Mouse (Mus musculus) heart, postnatal 25 days (tissue): Measurements from ENCODE around the gene Wbp2nl. TPM values are rescaled to one million over a fixed set of nuclear protein-coding genes. Genes with fewer than 3 reads are reported as not detected.

ENCODE experiments used
- DNase-seq: peaks from one replicate; pipeline ENCODE4 v3.0.0; 2022; ENCODE audit warnings: low spot score
- intact Hi-C: fragments of 180-260 bp; cut with DNase I; formaldehyde crosslinking; loops from one replicate; pipeline ENCODE4 v1.15.1; 2025
- total RNA-seq, 2 experiments: library from RNA; stranded (reverse); gene quantifications; 2 replicates each; pipeline ENCODE4 v1.2.3; 2021

Gene Wbp2nl
- total RNA-seq, result not detected

DNA sequence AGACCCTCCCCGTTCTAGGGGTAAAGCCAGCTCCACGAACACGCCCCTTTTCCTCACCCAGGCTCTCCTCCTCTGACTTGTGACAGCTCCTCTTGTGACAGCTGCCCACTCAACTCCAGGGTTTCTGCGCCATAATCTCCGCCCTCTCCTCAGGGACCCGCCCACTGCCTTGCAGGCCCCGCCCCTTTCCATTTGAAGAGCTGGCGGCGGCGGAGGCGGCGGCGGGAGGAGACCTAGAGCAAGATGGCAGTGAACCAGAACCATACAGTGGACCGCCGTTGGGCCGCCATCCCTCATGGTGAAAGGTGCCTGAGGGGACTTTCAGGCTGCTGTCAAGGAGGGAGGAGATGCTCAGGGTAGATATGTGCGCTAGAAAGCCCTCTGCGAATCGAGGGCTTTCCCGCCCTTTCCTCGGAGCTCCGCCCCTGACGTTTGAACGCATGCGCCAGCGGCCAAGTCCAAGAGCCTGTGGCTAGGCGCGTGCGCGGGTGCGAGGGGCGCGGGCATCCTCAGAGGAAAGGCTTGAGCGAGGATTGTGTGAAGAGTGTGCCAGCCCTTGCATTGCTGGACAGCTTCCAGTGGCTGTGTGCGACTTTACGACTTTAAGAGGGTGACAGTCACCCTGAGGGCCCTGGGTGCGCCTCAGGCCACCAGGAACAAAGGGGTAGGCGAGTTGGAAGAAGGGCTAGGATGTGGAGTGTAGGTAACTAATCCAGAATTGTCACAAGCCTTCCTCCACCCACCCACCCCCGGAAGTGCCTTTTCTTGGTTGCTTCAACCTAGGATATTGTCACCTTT lies at the start of gene Wbp2nl:
TSS of gene Wbp2nl (plus strand) at position 191 of the 798 bp plus-strand sequence.
- intact Hi-C loops, result no loop called here
- no peak for DNase-seq

- no peak for DNase-seq
- intact Hi-C loops, result no loop called here
These were observed 47.2 kb upstream of the Wbp2nl start for GRCm38 (mm10) chr15:82251579-82251978.

DNA sequence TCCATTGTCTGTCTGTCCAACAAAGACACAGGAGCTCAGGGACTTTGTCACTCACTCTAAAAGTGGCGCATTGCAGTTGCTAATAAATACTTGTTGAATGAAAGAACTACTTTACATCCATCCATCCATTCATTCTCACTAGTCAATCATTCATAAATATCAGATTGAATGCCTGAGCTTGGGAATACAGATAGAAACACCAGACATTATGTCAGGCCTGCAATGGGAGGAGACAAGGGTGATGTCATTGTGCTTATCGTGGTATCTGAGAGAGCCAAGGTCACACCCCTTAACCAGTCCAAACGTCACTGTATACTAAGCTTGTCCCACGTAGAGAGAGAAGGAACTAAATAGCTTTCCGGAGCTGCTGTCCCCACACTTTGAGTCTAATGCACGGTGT lies 46.7 kb upstream of the Wbp2nl start, which contains the start of gene 1500009C09Rik:
TSS of gene 1500009C09Rik (plus strand) at position 301 of the 400 bp plus-strand sequence.
- no peak for DNase-seq
- intact Hi-C loops, result no loop called here

DNA sequence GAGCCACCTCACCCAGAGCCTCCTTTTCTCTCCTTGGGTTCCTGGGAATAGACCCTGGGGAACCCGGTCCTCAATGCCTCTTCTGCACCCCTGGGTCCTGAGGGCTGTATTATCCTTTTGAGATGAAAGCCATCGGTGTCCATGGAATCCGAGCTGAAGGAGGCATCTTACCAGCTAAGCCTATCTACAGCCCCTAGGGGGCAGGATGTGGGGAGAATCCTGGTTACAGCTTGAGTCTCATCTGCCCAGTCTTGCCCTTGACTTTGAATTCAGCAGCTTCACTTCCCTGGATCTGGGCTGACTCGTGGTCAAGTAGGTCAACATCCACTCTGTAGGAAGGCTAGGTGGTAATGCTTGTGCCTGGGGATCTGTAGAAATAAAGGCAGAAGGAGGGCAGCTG lies 43.5 kb upstream of the Wbp2nl start:
- intact Hi-C loops, result no loop called here
- DNase-seq, result no peak

GRCm38 (mm10) chr15:82255944-82256383 lies 42.8 kb upstream of the Wbp2nl start:
- intact Hi-C loops, result no loop called here
- DNase-seq, result no peak

DNA sequence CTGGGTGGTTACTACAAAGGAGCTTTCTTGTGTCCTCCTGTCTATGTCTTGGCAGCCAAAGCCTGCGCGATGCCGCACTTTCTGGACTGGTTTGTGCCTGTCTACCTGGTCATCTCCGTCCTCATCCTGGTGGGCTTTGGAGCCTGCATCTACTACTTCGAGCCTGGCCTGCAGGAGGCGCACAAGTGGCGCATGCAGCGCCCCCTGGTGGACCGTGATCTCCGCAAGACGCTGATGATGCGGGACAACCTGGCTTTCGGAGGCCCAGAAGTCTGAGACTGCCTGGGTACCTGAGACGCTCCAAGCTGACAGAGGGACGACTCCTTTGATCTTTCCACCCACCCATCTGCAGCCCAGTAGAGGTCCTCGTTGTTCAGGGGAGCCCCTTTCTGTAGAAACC lies 39.2 kb upstream of the Wbp2nl start:
- intact Hi-C loops, result no loop called here
- DNase-seq, result no peak

GRCm38 (mm10) chr15:82266356-82266755 lies 32.4 kb upstream of the Wbp2nl start:
- intact Hi-C loops, result loop anchor here (1.0 to 10.0 kb wide), 2 partner anchors 151 to 538 kb away; no protein-coding TSS in a partner anchor
- no peak for DNase-seq

- intact Hi-C loops, result loop anchor here (10.0 kb wide), 1 partner anchor 537 kb away; no protein-coding TSS in a partner anchor
- no peak for DNase-seq
These were observed 30.6 kb upstream of the Wbp2nl start for GRCm38 (mm10) chr15:82268185-82268584.

- no peak for DNase-seq
- intact Hi-C loops, result loop anchor here (10.0 kb wide), 1 partner anchor 536 kb away; no protein-coding TSS in a partner anchor
These were observed 30.0 kb upstream of the Wbp2nl start for GRCm38 (mm10) chr15:82268783-82269182.

DNA sequence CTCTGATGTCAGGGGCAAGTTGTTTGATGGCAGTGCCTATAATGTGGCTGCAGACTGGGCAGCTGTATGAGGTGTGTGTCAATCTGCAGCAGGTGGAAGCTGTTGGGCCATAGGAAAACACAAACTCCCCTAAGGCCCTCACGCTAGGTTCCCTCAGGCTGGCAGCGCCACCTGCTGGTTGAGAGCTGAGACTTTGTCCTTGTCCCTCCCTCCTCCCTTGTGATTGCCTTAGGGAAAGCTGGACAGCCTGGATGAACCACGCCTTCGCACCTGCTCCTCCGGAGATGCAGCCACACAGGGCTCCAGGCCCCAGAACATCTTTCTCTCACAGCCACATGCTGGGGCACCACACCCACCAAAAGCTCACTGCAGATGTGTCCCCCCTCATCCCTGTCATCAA lies 27.6 kb upstream of the Wbp2nl start:
- DNase-seq, result no peak
- intact Hi-C loops, result no loop called here

GRCm38 (mm10) chr15:82272295-82272694 lies 26.5 kb upstream of the Wbp2nl start:
- intact Hi-C loops, result no loop called here
- no peak for DNase-seq

GRCm38 (mm10) chr15:82274593-82274926 lies 24.2 kb upstream of the Wbp2nl start, which contains the start of gene Sept3:
Gene Sept3 (plus strand): TSS chr15:82274893.
- DNase-seq, result no peak
- intact Hi-C loops, result no loop called here

GRCm38 (mm10) chr15:82274927-82275901 lies 23.5 kb upstream of the Wbp2nl start:
- intact Hi-C loops, result no loop called here
- DNase-seq, result no peak

DNA sequence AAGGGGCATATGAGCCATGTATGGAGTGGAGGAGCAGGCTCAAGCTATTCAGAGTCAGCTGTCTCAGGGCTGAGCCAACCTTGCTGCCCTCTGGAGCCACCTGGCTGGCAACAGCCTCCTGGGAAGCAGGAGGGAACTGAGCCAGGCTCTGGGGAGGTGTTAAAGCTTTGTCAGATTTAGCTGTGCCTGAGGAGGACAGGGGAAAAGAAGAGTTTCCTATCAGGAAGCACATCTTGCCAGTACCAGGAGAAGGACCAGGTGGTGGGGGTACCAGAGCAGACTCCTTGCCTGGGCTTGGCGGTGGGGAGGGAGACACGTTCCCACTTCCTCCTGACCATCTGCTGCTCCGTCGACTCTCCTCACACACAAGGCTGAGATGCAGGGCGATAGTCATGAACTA lies 21.2 kb upstream of the Wbp2nl start:
- intact Hi-C loops, result no loop called here
- no peak for DNase-seq

DNA sequence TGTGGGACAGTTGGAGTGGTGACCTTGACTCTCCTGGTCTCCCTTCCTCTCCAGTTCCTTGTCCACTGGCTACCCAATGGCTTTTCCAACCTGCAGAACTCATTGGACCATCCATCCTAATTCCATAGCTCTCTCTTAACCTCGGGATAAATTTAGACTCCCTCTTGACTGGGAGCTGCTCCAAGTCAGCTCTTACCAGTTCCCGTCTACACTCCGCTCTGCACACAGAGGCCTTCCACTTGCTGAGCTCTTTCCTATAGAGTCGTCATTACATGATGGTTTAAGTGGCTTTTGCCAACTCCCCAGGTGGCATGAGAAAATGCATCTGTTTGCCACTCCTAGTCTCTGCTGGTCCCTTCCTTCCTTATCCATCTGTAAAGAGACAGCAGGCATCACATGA lies 18.1 kb upstream of the Wbp2nl start:
- intact Hi-C loops, result no loop called here
- DNase-seq, result no peak

DNA sequence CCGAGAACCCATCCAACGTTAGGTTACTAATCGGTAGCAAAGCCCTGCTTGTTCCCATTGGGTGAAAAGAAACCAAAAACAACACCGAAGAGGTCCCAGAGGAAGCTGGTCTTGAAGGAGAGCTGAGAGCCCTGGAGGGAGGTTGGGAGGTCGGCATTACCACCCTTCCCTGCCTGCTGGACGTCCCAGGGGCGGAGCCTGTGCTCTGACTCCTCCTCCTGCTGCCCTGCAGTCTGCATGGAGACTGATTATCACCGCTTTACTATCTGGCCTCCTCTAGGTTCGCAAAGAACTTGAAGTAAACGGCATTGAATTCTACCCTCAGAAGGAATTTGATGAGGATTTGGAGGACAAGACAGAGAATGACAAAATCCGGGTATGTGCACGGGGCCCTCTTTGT lies 12.6 kb upstream of the Wbp2nl start:
- intact Hi-C loops, result no loop called here
- no peak for DNase-seq

DNA sequence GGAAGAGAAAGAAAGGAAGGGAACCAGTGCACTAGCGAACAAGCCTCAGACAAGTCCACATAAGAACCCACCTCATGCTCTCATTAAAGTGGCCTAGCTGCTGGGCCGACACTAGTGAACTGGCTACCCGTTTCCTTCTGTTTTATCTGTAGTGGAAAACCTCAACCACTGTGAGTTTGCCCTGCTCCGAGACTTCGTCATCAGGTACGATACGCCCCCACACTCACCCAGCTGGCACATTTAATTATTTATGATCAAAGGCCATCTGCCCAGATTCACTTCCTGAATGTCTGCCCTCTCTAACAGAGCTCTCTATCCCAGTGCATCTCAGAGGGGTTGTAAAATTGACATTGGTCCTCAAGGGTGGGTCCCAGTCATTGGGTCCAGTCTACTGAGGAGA lies 8.5 kb upstream of the Wbp2nl start:
- DNase-seq, result no peak
- intact Hi-C loops, result no loop called here

DNA sequence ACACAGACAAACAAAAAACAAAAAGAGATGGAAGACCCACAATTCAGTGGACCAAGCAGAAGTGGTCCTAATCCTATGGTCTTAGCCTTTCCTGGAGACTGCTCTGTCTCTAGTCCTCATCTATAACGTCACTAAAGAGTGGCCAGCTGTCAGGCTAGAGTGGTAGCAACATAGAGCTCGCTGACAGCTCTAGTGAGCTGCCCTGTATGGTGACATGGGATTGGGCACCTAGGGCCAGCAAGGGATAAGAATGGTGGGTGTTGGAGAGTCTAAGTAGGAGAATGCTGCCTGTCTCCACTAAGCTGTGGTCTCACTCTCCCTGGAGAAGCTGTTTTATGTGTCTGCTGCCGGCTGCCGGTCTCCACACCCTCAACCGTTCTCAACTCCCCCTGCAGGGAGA lies 5.9 kb upstream of the Wbp2nl start:
- no peak for DNase-seq
- intact Hi-C loops, result no loop called here

GRCm38 (mm10) chr15:82293271-82293711 lies 5.5 kb upstream of the Wbp2nl start:
- intact Hi-C loops, result no loop called here
- DNase-seq, result no peak

DNA sequence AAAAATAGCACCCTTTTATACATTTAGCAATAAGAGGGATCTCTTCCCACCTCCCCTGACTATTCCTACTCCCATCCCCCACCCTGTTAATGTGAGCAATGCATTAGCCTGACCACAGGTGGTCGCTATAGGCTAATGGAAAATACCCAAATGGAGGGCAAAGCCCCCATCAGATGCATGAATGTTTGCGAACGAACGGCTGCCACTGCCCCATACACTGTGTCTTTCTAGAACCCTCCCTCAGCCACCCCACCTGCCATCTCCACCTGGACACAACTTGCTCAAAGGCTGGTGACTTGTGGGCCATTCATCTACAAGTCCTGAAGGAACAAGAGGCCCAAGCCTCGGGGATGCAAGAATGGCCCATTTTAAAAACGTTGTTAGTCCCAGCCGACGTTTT lies 4.7 kb upstream of the Wbp2nl start:
- no peak for DNase-seq
- intact Hi-C loops, result no loop called here

- DNase-seq, result no peak
- intact Hi-C loops, result no loop called here
These were observed 8.4 kb downstream of the Wbp2nl start for GRCm38 (mm10) chr15:82307107-82307506.
